Mouse (Mus musculus) left cerebral cortex, adult 18-20 months (tissue): ENCODE measurements around the gene Rhbdd2. TPM values are rescaled to one million over a fixed set of nuclear protein-coding genes. Genes with fewer than 3 reads are reported as not detected.

Experiments used
- DNase-seq, 2 experiments: peaks; one replicate each; pipeline ENCODE4 v3.0.0; 2021 to 2022; ENCODE audit warnings: low spot score in 2 of 2, mixed read lengths in 1 of 2
- total RNA-seq, 2 experiments: library from RNA; stranded (reverse); gene quantifications; 2 replicates each; pipeline ENCODE4 v1.2.3; 2021

Rhbdd2 gene
- total RNA-seq, 2 experiments from 2014 or later: 92.6 to 96.2 TPM

DNA sequence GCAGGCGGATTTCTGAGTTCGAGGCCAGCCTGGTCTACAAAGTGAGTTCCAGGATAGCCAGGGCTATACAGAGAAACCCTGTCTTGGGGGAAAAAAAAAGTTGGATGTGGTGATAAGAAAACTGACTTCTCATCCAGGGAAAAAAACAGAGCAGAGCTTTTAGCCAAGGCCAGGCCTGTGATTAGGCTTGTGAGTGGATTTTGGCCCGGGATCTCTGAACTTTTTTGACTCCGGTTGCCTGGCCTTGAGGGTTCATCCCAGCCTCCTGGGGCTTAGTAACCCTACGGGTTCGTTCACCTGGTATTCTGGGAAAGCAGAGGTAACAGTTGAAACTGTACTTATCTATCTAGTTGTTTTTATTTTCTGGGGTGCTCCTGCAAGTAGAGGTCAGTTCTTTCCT, 46.1 kb downstream of the Rhbdd2 start:
- DNase-seq: no peak

GRCm38 (mm10) chr5:135680967-135681545, 48.6 kb downstream of the Rhbdd2 start:
- no peak for DNase-seq

DNA sequence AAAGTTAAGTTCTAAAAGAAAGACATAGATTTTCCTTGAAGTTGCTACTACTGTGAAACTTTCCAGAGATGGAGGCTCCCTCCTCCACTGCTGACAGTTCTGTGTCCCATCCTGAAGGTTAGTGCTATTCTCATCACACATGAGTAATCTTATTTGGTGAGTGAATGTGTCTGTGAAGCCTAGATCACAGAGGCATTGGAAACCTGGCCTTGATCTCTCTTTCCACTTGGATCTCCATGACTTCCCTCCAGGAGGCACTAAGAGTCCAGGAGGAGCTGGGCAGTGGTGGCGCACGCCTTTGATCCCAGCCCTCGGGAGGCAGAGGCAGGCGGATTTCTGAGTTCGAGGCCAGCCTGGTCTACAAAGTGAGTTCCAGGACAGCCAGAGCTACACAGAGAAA, 49.6 kb downstream of the Rhbdd2 start:
- DNase-seq: no peak

GRCm38 (mm10) chr5:135682942-135683570, 50.6 kb downstream of the Rhbdd2 start:
- no peak for DNase-seq

DNA sequence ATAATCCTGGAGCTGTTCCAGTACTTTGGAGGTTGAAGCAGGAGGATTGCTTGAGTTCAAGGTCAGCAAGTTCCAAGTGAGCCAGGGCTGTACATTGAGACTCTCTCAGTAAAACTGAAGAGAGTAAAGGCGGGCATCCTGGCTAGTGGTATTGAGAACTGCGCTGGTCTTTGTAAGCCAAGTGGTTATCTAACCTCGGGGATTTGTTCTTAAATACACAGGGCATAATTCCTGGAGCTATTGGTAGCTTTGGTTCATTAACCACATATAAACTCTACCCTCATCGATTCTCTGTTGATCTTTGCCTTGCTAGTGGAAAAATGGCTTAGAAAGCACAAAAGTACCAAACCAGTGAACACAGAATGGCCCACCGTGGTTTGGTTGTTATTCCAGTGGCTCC, 58.0 kb downstream of the Rhbdd2 start:
- no peak for DNase-seq

GRCm38 (mm10) chr5:135691266-135691665, 58.8 kb downstream of the Rhbdd2 start:
- DNase-seq: no peak

- DNase-seq: no peak
Observed at GRCm38 (mm10) chr5:135693281-135693853, 60.9 kb downstream of the Rhbdd2 start.

DNA sequence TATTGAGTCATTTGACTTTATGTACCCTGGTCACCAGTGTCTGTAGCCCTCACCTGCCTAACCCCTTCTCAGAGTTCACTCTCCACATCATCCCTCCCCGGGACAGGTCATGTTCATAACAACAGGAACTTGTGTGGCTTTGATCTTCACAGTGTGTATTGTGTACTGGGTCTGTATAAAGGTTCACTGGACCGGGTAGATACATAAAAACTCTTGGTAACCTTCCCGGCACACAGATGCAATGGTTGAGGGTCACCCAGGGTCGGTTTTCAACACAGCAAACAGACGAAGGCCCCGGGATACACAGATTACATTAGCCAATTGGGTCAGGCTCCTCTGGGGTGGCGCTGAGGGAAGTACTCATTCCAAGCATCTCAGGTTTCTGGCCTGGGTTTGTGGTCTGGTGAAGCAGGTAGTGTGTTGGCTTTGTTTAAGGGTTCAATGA, 62.9 kb downstream of the Rhbdd2 start:
- no peak for DNase-seq

Other genes with a start within 250 kb of the Rhbdd2 start
- gene Pom121, start 238.1 kb upstream of the Rhbdd2 start, total RNA-seq: 10 to 100 TPM; 49.2 to 51.6 TPM
- 10 to 100 TPM; 38.6 to 45.8 TPM for gene Hip1, start 87.5 kb upstream of the Rhbdd2 start, total RNA-seq
- gene Ccl26, start 69.0 kb upstream of the Rhbdd2 start, total RNA-seq: not detected
- under 1 TPM in 1 of 2 experiments, not detected in 1; 0.42 TPM for gene Ccl24, start 59.6 kb upstream of the Rhbdd2 start, total RNA-seq
- gene Por, start 37.4 kb downstream of the Rhbdd2 start, total RNA-seq: 10 to 100 TPM; 87.6 to 90.4 TPM
- 10 to 100 TPM; 18.3 to 22.4 TPM for gene Tmem120a, start 111.8 kb downstream of the Rhbdd2 start, total RNA-seq
- not detected for gene Styxl1, start 145.8 kb downstream of the Rhbdd2 start, total RNA-seq
- 100 to 1,000 TPM; 431 to 433 TPM for gene Mdh2, start 145.9 kb downstream of the Rhbdd2 start, total RNA-seq
- 10 to 100 TPM; 94.9 to 95.4 TPM for gene Srrm3, start 174.3 kb downstream of the Rhbdd2 start, total RNA-seq